Comparison of ENCODE assay signal across 8 mouse cellular contexts in the genomic region with DNA sequence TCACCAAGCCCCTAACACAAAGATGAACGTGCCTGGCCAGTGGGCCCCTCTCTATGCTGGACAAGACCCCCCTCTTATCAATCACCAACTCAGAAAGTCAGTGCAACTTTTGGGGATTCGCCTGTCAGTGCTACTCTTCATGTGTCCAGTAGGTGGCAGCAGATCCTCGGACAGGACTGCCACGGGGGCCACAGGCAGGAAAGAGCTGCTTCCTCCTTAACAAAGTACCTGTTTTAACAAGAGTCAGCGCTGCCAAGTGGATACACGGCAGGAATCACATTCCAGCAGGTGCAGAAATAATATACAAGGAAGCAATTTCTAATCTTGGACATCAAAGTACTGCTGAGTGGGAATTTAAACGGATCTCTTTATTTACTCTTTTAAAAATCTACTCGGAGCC.
A peak's percentile ranks its signal among the peaks of the same experiment; 100 is the strongest.
DNase-seq lines count a peak whose midpoint lies in the region; ATAC-seq and TF ChIP-seq lines count a peak whose summit lies in the region.

No protein-coding gene starts in this region.

- ATAC-seq in hindbrain, embryonic 13.5 days (ENCODE audit: low FRiP score), result no peak
- peak; percentile 61; the same call in 1 of the 2 replicates for ATAC-seq in erythroblast, adult 5-6 weeks (replicated peaks; ENCODE audit: low FRiP score, poor library complexity, severe bottlenecking)
- peak; percentile 50; the same call in 1 of the 2 replicates for ATAC-seq in hindbrain, embryonic 16.5 days
- ATAC-seq in midbrain, embryonic 16.5 days, result peak; percentile 64; the same call in 1 of the 2 replicates

- peaks cover 15% of the 10 kb centered on the region for H3K27me3 ChIP-seq in hindbrain, embryonic 10.5 days (ENCODE audit: insufficient read depth, poor library complexity, severe bottlenecking)
- peaks cover 9% of the 10 kb centered on the region; the same call in 1 of the 2 replicates for H3K27me3 ChIP-seq in hindbrain, embryonic 13.5 days
- H3K27me3 ChIP-seq in hindbrain, embryonic 16.5 days (replicated peaks; ENCODE audit: control insufficient read depth, insufficient read depth, low read length), result no peaks in the 10 kb centered on the region
- peaks cover 4% of the 10 kb centered on the region; the same call in 1 of the 2 replicates for H3K27me3 ChIP-seq in midbrain, embryonic 16.5 days (ENCODE audit: control insufficient read depth, insufficient read depth, low read depth, low read length)

- no peak overlapping the region for H3K9ac ChIP-seq in hindbrain, embryonic 13.5 days
- no peak overlapping the region for H3K9ac ChIP-seq in hindbrain, embryonic 16.5 days (ENCODE audit: low read depth, low read length)
- no peak overlapping the region for H3K9ac ChIP-seq in midbrain, embryonic 16.5 days (ENCODE audit: low read depth, low read length)

- H3K9me3 ChIP-seq in hindbrain, embryonic 10.5 days, result no peaks in the 10 kb centered on the region
- no peaks in the 10 kb centered on the region for H3K9me3 ChIP-seq in hindbrain, embryonic 13.5 days
- no peaks in the 10 kb centered on the region for H3K9me3 ChIP-seq in hindbrain, embryonic 16.5 days (ENCODE audit: control insufficient read depth, low read length)
- H3K9me3 ChIP-seq in midbrain, embryonic 16.5 days (replicated peaks; ENCODE audit: control insufficient read depth, low read length, poor library complexity, severe bottlenecking), result no peaks in the 10 kb centered on the region

- TF ChIP-seq POLR2A in bone marrow, adult 2 months (IDR thresholded peaks at IDR 0.05; ENCODE audit: borderline replicate concordance, control insufficient read depth, low read depth, low read length), result no peak

- intact Hi-C loops in left cerebral cortex, postnatal 36 days (cut with DNase I), result loop anchor here (1.0 to 5.0 kb wide), 2 partner anchors 54 to 325 kb away; no protein-coding TSS in a partner anchor

- WGBS in hindbrain, embryonic 10.5 days, result 16% methylated on average over 8 of the region's 8 CpGs
- WGBS in hindbrain, embryonic 13.5 days, result 16% methylated on average over 8 of the region's 8 CpGs
- 10% methylated on average over 8 of the region's 8 CpGs for WGBS in bone marrow, adult 2 months
- WGBS in hindbrain, embryonic 16.5 days, result 13% methylated on average over 8 of the region's 8 CpGs
- 16% methylated on average over 8 of the region's 8 CpGs for WGBS in midbrain, embryonic 16.5 days

- DNase-seq in hindbrain, embryonic 10.5 days (ENCODE audit: low spot score), result peak; percentile 68
- DNase-seq in left cerebral cortex, postnatal 36 days (ENCODE audit: low spot score in 2 of 2), result peak; percentile 42 to 49
- peak; percentile 56 to 81 for DNase-seq in spleen, postnatal 4 days (ENCODE audit: low spot score in 2 of 2)

- no peak overlapping the region for H3K4me3 ChIP-seq in hindbrain, embryonic 10.5 days
- no peak overlapping the region for H3K4me3 ChIP-seq in hindbrain, embryonic 13.5 days
- no peak overlapping the region for H3K4me3 ChIP-seq in bone marrow, adult 2 months (replicated peaks; ENCODE audit: control insufficient read depth, low read depth, low read length)
- H3K4me3 ChIP-seq in hindbrain, embryonic 16.5 days (ENCODE audit: low read length), result no peak overlapping the region
- H3K4me3 ChIP-seq in midbrain, embryonic 16.5 days (ENCODE audit: low read depth, low read length), result no peak overlapping the region

- peak; percentile 97 for TF ChIP-seq CTCF in bone marrow, adult 2 months (IDR thresholded peaks at IDR 0.05; ENCODE audit: control insufficient read depth, insufficient read depth, low read length)

- H3K4me2 ChIP-seq in hindbrain, embryonic 13.5 days, result no peak overlapping the region
- H3K4me2 ChIP-seq in hindbrain, embryonic 16.5 days (ENCODE audit: low read length), result no peak overlapping the region
- no peak overlapping the region for H3K4me2 ChIP-seq in midbrain, embryonic 16.5 days (ENCODE audit: low read length)

- H3K27ac ChIP-seq in hindbrain, embryonic 10.5 days, result no peak overlapping the region
- H3K27ac ChIP-seq in hindbrain, embryonic 13.5 days, result no peak overlapping the region
- no peak overlapping the region for H3K27ac ChIP-seq in bone marrow, adult 2 months (ENCODE audit: control insufficient read depth, insufficient read depth, low read depth, low read length, poor library complexity)
- no peak overlapping the region for H3K27ac ChIP-seq in hindbrain, embryonic 16.5 days (ENCODE audit: low read depth, low read length)
- no peak overlapping the region for H3K27ac ChIP-seq in midbrain, embryonic 16.5 days (ENCODE audit: low read length)

- no peaks in the 10 kb centered on the region for H3K36me3 ChIP-seq in hindbrain, embryonic 10.5 days
- H3K36me3 ChIP-seq in hindbrain, embryonic 13.5 days, result no peaks in the 10 kb centered on the region
- H3K36me3 ChIP-seq in hindbrain, embryonic 16.5 days (ENCODE audit: control insufficient read depth, insufficient read depth, low read length), result no peaks in the 10 kb centered on the region
- H3K36me3 ChIP-seq in midbrain, embryonic 16.5 days (ENCODE audit: control insufficient read depth, insufficient read depth, low read length), result no peaks in the 10 kb centered on the region

- H3K4me1 ChIP-seq in hindbrain, embryonic 10.5 days (replicated peaks), result 0 out of 2 replicates have a peak, but pooled peaks cover 4% of the 10 kb centered on the region
- H3K4me1 ChIP-seq in hindbrain, embryonic 13.5 days (replicated peaks), result 0 out of 2 replicates have a peak, but pooled peaks cover 6% of the 10 kb centered on the region
- H3K4me1 ChIP-seq in bone marrow, adult 2 months (ENCODE audit: control insufficient read depth, insufficient read depth, low read length), result no peaks in the 10 kb centered on the region
- no peaks in the 10 kb centered on the region for H3K4me1 ChIP-seq in hindbrain, embryonic 16.5 days (ENCODE audit: control insufficient read depth, insufficient read depth, low read depth, low read length)
- H3K4me1 ChIP-seq in midbrain, embryonic 16.5 days (ENCODE audit: control insufficient read depth, insufficient read depth, low read length), result no peaks in the 10 kb centered on the region
